Mouse (Mus musculus) olfactory bulb, adult 2 months (tissue): Measurements from ENCODE around the gene Slc16a10. TPM values are rescaled to one million over a fixed set of nuclear protein-coding genes. Genes with fewer than 3 reads are reported as not detected.

Source experiments
- H3K27ac ChIP-seq: fragments of 200-500 bp; 2 replicates; pipeline ENCODE4 v1.5.1; 2012; ENCODE audit warnings: low read depth, low read length; ENCODE audit not compliant: insufficient read depth
- H3K4me1 ChIP-seq: fragments of 200-500 bp; 2 replicates; pipeline ENCODE4 v1.6.1; 2012; ENCODE audit warnings: low read length; ENCODE audit not compliant: control insufficient read depth, insufficient read depth
- H3K4me3 ChIP-seq: fragments of 200-500 bp; 2 replicates; pipeline ENCODE4 v1.5.1; 2012; ENCODE audit warnings: mild to moderate bottlenecking, low read depth, low read length, moderate library complexity; ENCODE audit not compliant: insufficient read depth
- CTCF ChIP-seq: fragments of 200-500 bp; IDR thresholded peaks from 2 replicates; pipeline ENCODE4 v1.5.1; 2012; ENCODE audit warnings: low read depth, mild to moderate bottlenecking, low read length, moderate library complexity; ENCODE audit not compliant: insufficient read depth
- POLR2A ChIP-seq: fragments of 200-500 bp; IDR thresholded peaks from 2 replicates; pipeline ENCODE4 v1.6.1; 2012; ENCODE audit warnings: mild to moderate bottlenecking, low read depth, low read length, moderate library complexity; ENCODE audit not compliant: insufficient read depth
- WGBS: fragments of 180-500 bp; shearing (Covaris S2); methylation state at CpG from one replicate; pipeline ENCODE4 v1.1.7; 2018; 5-methylcytosine and 5-hydroxymethylcytosine counted together
- polyA plus RNA-seq: library from polyadenylated mRNA; stranded (reverse); fragments of >200 nt; gene quantifications from 2 replicates; pipeline ENCODE4 v1.2.4, GENCODE M21; 2012; ENCODE audit warnings: low replicate concordance; ENCODE audit not compliant: missing spikeins, insufficient read depth, insufficient read length

Gene Slc16a10
- polyA plus RNA-seq, 1 experiment = not detected

- TF ChIP-seq POLR2A (no peak), CTCF (no peak)
These were observed 58.5 kb downstream of the Slc16a10 start for GRCm38 (mm10) chr10:40083556-40083955.

DNA sequence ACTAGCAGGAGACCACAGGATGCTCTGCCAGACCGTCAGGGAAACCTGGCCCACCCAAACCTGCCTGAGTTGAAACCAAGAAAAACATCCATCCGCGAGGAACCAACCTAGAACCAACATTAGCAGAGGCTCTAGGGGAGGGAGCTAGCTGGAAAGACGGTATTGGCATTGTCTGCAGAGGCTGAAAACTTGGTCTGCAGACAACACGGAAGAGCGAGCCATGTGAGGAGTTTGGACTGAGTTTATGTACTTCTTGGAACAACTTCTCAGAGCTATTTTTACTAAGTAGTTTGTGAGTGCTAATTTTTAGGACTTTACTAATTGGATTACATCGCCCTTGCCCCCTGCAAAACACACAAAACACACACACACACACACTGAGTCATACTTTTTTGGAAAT is 59.4 kb downstream of the Slc16a10 start:
- Histone ChIP-seq H3K4me3 (no peak overlapping the region), H3K27ac (no peak overlapping the region), H3K4me1 (peaks cover 17% of the 10 kb centered on the region)
- TF ChIP-seq CTCF = no peak
- TF ChIP-seq POLR2A = no peak
- WGBS = 82% methylated on average over 7 of the region's 7 CpGs

More at GRCm38 (mm10) chr10:40083556-40083955, 58.5 kb downstream of the Slc16a10 start:
- 80% methylated on average over 4 of the region's 4 CpGs for WGBS
- Histone ChIP-seq H3K4me3 (no peak overlapping the region), H3K4me1 (peaks cover 17% of the 10 kb centered on the region), H3K27ac (no peak overlapping the region)

GRCm38 (mm10) chr10:40080533-40080932 is 61.5 kb downstream of the Slc16a10 start:
- no peak overlapping the region for H3K4me3 ChIP-seq
- no peak for TF ChIP-seq CTCF
- TF ChIP-seq POLR2A = no peak
- no peak overlapping the region for H3K27ac ChIP-seq
- H3K4me1 ChIP-seq = peaks cover 17% of the 10 kb centered on the region
- 49% methylated on average over 10 of the region's 10 CpGs for WGBS

- no peak overlapping the region for H3K27ac ChIP-seq
- peaks cover 8% of the 10 kb centered on the region for H3K4me1 ChIP-seq
- H3K4me3 ChIP-seq = no peak overlapping the region
- TF ChIP-seq CTCF (no peak), POLR2A (no peak)
- WGBS = 92% methylated on average over 2 of the region's 2 CpGs
These were observed 62.8 kb downstream of the Slc16a10 start for GRCm38 (mm10) chr10:40079256-40079655.

DNA sequence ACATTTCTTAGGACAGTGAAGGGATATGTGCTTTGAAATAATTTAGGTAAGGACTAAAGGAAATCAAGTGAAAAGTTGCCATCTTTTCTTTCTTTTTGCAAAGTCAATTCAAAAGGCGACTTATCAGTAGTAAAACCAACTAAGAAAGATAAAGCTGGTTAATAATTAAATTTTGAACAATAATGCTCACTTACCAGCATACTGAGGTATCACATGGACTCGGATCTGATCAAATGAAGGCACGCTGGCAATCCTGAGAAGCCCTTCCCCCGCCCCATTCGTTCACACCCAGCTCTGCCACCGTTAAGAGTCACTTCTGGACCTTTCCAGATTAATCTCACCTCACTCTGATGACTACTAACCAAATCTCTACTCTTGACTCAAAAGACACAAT is 64.1 kb downstream of the Slc16a10 start:
- Histone ChIP-seq H3K27ac (no peak overlapping the region), H3K4me1 (peaks cover 8% of the 10 kb centered on the region), H3K4me3 (no peak overlapping the region)
- WGBS = 95% methylated on average over 6 of the region's 6 CpGs
- TF ChIP-seq CTCF (no peak), POLR2A (no peak)

DNA sequence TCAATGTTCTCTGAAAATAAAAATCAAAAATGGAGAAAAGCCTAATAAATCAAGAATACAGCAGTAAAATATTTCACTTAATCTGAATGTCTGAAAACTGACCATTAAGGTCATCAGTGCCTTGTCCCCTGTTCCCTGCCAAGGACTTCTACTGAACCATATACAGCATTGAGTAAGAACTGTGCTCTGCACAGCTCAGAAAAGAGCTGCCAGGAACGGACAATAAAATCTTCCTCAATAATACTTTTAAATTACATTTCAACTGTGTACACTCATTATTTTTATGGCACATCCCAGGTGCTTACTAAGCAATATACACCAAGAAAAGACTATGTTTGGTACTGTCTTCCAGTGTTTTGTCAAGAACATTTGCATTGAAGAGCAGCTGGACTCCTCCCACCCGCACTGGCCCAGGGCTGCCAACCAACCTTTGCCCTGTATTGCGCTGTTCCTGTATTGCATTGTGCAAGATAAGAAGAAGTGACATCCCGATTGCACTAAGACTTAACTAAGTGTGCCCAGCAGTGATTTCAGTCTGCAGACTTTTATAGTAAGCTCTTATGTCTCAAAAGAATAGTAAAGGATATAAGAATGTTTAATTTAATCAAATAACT is 64.6 kb downstream of the Slc16a10 start:
- H3K4me1 ChIP-seq = peaks cover 6% of the 10 kb centered on the region
- WGBS = 92% methylated on average over 4 of the region's 4 CpGs
- no peak for TF ChIP-seq POLR2A
- no peak for TF ChIP-seq CTCF
- H3K27ac ChIP-seq = no peak overlapping the region
- no peak overlapping the region for H3K4me3 ChIP-seq

DNA sequence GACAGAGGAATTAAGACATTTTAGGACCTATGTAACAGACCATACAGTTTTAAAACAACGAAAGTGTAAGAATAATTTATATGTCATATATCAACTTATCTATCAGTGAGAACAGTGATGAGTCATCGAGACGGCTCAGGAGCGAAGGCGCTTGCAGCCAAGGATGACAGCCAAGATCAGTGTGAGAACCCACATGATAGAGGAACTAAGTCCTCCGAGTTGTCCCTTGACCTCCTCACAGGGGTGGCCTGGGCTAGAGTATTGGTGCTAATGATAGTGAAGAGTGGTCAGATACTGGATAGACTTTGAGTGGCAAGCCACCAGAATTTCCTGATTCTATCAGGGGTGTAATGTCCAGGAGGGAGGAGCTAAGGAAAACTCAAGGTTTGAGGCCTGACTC is 68.5 kb downstream of the Slc16a10 start:
- H3K27ac ChIP-seq = no peak overlapping the region
- WGBS = 91% methylated on average over 6 of the region's 6 CpGs

DNA sequence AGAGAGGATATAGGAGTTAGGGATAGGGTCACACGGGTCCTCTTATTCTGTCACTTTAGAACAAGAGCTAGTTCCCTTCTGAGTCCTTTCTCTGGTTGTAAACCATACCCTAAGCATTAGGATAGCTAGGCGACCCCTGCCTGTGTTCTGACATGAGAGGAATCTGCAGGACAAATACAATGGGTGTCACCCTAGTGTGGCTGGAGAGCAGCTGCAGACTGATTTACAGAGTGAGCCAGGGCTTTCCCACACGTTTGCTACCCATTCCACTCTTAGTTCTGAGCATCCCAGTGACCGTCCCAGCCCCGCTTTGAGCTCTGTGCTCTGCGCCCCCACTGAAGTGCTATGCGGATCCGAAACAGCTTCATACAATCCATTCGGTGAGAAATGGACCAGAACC is 71.4 kb downstream of the Slc16a10 start:
- TF ChIP-seq POLR2A (no peak), CTCF (no peak)
- WGBS = 80% methylated on average over 9 of the region's 9 CpGs

More for the DNA sequence above, 68.5 kb downstream of the Slc16a10 start:
- TF ChIP-seq CTCF = no peak
- TF ChIP-seq POLR2A = no peak
- H3K4me1 ChIP-seq = 0 out of 2 replicates have a peak, but pooled peaks cover under 1% of the 10 kb centered on the region
- H3K4me3 ChIP-seq = no peak overlapping the region

GRCm38 (mm10) chr10:40069270-40069669 is 72.8 kb downstream of the Slc16a10 start:
- TF ChIP-seq CTCF (no peak), POLR2A (no peak)
- 71% methylated on average over 4 of the region's 4 CpGs for WGBS
- Histone ChIP-seq H3K4me3 (no peak overlapping the region), H3K27ac (no peak overlapping the region), H3K4me1 (peaks cover 3% of the 10 kb centered on the region; the same call in 1 of the 2 replicates)

More for the DNA sequence above, 71.4 kb downstream of the Slc16a10 start:
- Histone ChIP-seq H3K4me3 (no peak overlapping the region), H3K4me1 (peaks cover 3% of the 10 kb centered on the region; the same call in 1 of the 2 replicates), H3K27ac (no peak overlapping the region)

DNA sequence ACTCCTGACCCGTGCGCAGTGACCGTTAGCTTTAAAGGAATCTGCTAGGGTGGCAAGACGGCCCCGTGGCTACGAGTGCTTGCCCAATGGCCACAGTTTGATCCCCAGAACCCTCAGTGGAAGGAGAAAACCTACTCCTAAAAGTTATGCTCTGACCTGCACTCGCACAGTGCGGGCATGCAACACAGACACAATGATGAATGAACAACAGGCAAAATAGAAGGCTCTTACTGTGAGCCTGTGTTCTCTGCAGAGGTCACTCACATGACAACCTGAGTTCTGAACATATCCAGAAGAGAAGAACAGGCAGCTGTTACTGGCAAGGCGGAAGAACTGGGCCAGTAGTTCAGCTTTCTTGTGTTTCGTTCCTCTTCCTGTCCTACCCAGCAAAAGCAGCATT is 73.5 kb downstream of the Slc16a10 start:
- TF ChIP-seq POLR2A (no peak), CTCF (no peak)
- no peak overlapping the region; the same call in 1 of the 2 replicates for H3K27ac ChIP-seq
- H3K4me3 ChIP-seq = no peak overlapping the region
- 87% methylated on average over 10 of the region's 10 CpGs for WGBS
- peaks cover 3% of the 10 kb centered on the region; the same call in 1 of the 2 replicates for H3K4me1 ChIP-seq
